Mouse (Mus musculus): Measurements from ENCODE around the gene Rps12-ps3. TPM values are rescaled to one million over a fixed set of nuclear protein-coding genes. Genes with fewer than 3 reads are reported as not detected.

Rps12-ps3 gene
- polyA plus RNA-seq, 1 experiment: 3,658 TPM

DNA sequence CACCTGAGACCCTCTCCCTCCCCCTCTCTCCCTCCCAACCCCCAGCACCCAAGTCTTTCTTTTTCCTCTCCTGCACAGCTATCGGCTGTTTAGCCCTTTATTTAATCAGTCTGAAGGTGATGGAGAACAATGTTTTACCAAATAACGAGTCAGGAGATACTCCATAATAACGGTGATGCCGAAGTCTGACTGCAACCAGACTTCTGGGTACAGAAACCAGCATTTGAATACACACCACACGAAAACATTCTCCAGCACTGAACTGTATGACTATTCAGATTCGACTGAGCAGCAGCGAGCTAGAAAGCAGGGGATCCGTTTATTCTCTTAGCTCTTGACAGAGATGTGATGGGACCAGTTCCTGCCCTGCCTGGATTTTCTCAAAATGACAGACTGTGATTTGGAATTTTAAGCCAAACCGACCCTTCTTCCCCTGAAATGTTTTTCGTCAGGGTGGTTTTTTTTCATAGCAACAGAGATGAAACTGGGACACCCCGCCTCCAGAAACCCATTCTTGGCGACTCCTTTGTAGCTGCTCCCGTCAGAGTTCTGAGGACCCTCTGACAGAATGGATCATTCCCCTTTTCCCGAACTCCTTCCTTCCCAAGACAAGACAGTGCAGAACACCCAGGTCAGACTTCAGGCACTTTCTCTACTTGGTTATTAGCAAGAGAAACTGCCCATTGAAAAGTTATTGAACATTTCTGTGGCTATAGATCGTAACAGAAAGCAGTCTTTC, 29.2 kb downstream of the Rps12-ps3 start:
- DNase-seq (ENCODE audit: low read depth): no peak

DNA sequence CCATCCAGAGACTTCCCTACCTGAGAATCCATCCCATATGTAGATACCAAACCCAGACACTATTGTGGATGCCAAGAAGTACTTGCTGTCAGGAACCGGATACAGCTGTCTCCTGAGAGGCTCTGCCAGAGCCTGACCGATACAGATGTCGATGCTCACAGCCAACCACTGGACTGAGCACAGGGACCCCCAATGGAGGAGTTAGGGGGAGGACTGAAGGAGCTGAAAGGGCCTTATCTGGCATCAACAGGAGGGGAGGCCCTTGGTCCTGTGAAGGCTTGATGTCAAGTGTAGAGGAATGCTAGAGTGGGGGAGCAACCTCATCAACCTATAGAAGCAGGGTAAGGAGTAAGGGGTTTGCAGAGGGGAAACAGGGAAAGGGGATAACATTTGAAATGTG, 30.7 kb downstream of the Rps12-ps3 start:
- no peak for DNase-seq (ENCODE audit: low read depth)

GRCm38 (mm10) chr19:59354906-59355305, 32.8 kb downstream of the Rps12-ps3 start:
- no peak for DNase-seq (ENCODE audit: low read depth)

- DNase-seq (ENCODE audit: low read depth): no peak
These were observed 34.3 kb downstream of the Rps12-ps3 start for GRCm38 (mm10) chr19:59356388-59356787.

- no peak for DNase-seq (ENCODE audit: low read depth)
These were observed 34.9 kb downstream of the Rps12-ps3 start for GRCm38 (mm10) chr19:59356843-59357595.

DNA sequence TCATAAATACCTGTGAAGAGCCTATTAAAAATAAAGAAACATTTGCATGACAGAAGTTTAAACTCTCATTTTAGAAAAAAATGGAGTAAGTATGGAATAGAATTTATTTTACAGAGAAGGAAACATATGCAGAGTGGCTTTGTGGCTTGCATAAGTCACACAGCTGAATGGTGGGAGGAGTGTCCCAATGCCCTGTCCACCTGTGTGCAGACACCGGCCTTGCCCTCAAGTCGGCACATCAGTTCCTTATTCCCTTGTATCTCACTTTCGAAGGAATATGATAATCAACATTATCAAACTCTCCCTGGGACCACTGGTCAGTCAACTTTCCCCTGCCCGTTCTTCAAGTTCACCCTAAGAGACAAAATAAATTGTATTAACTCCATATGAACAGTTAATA, 35.8 kb downstream of the Rps12-ps3 start:
- no peak for DNase-seq (ENCODE audit: low read depth)

DNA sequence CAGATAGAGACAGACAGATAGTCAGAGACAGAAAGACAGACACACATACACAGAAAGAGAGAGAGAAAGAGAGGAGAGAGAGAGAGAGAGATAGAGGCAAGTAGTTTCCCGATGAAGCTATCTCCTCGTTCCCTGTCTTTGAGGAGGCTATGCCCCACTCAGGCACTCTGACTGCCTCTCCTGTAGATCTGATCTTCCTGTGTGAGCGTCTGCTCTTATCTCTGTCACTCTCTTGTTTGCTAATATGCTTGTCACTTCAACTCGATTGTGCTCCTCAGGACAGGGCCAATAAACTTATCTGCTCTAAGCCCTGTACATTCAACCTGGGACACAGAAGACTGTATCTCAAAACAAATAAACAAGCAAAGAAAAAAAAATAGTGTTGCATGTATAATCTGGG, 37.1 kb downstream of the Rps12-ps3 start:
- DNase-seq (ENCODE audit: low read depth): no peak

DNA sequence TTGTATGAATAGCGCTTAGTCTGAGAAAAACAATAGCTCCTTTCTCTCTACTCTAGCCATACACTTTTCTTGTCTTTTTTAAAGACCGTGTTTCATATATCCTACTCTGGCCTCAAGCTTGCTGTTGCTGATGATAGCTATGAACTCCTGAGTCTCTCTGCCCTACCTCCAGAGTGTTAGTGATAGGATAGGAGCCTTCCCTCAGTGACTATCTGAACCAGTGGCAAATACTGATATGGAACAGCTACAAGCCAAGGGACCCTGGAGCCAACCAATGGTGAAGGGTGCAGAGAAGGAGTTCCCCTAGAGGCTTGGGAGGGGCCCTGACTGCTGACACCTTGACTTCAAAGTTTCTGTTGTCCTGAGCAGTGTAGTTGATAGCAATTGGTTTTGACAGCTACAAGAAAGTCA, 38.4 kb downstream of the Rps12-ps3 start:
- no peak for DNase-seq (ENCODE audit: low read depth)

DNA sequence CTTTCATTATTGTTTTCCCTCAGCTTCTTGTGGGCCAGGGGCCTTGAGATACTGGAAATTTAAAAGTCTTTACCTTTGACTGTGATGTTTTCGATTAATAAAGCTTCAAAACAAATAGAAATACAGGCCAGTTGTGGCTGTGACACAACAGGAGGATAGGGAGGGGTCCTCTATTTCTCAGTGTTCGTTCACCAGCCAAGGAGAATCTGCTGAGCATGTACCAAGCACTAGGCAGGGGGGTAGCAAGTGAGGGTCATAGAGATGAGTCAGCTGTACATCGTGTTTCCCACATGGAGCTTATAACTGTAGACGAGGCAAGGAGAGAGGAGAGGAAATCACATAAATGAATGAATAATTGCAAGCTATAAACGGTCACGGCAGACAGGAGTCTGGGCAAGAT, 40.6 kb downstream of the Rps12-ps3 start:
- DNase-seq (ENCODE audit: low read depth): no peak

- no peak for DNase-seq (ENCODE audit: low read depth)
These were observed 41.6 kb downstream of the Rps12-ps3 start for GRCm38 (mm10) chr19:59363666-59364065.

GRCm38 (mm10) chr19:59366724-59367123, 44.6 kb downstream of the Rps12-ps3 start:
- DNase-seq (ENCODE audit: low read depth): no peak

GRCm38 (mm10) chr19:59367892-59368291, 45.8 kb downstream of the Rps12-ps3 start:
- no peak for DNase-seq (ENCODE audit: low read depth)

DNA sequence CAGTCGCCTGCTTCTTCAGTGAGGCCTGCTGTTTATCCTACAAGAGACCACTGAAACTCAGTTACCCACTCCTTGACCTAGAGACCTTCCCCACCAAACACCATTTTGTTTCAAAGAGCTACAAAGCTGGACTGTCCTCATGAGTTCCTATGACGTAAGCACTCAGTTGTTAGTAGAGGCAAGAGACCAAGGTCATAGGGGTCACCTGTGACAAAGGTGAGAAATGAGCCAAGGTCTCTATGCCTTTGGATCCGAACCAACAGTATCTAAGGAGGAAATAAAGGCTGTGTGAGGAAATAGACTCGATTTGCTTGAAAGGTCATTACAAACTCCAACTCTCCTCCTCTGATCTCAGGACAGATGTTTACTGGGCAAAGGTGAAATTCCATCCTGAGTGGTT, 48.9 kb downstream of the Rps12-ps3 start:
- DNase-seq (ENCODE audit: low read depth): no peak

Other genes with a start within 250 kb of the Rps12-ps3 start
- gene Shtn1, start 246.2 kb upstream of the Rps12-ps3 start, polyA plus RNA-seq (2012; rRNA removed): 2.4 and 2.8 TPM in 2 replicates
- gene Vax1, start 152.2 kb upstream of the Rps12-ps3 start, polyA plus RNA-seq (2012; rRNA removed): not detected in 2 replicates
- gene Kcnk18, start 103.1 kb upstream of the Rps12-ps3 start, polyA plus RNA-seq (2012; rRNA removed): not detected in 2 replicates
- 0.09 and 0.13 TPM in 2 replicates for gene Slc18a2, start 61.4 kb upstream of the Rps12-ps3 start, polyA plus RNA-seq (2012; rRNA removed)
- 8.8 and 13.1 TPM in 2 replicates for gene Pdzd8, start 23.5 kb downstream of the Rps12-ps3 start, polyA plus RNA-seq (2012; rRNA removed)
- gene Emx2, start 136.1 kb downstream of the Rps12-ps3 start, polyA plus RNA-seq (2012; rRNA removed): 14.1 and 29.2 TPM in 2 replicates